Mouse (Mus musculus) heart, embryonic 11.5 days (tissue): ENCODE measurements around the gene Brd2. TPM values are rescaled to one million over a fixed set of nuclear protein-coding genes. Genes with fewer than 3 reads are reported as not detected.

Source experiments
- ATAC-seq: fragments of 200-750 bp; cut with Nextera tagmentation; replicated peaks from 2 replicates; pipeline ENCODE4 v1.8.0; 2017; ENCODE audit warnings: moderate library complexity; ENCODE audit not compliant: insufficient number of reproducible peaks, low FRiP score, low TSS enrichment
- H3K27ac ChIP-seq: fragments of 300-500 bp; sonication (generic); 2 replicates; pipeline ENCODE4 v1.5.1; 2014; ENCODE audit warnings: mild to moderate bottlenecking, low read depth, low read length
- H3K27me3 ChIP-seq: fragments of 300-500 bp; sonication (generic); 2 replicates; pipeline ENCODE4 v1.6.1; 2014; ENCODE audit warnings: mild to moderate bottlenecking, low read length, mixed read lengths; ENCODE audit not compliant: control insufficient read depth, insufficient read depth
- H3K36me3 ChIP-seq: fragments of 300-500 bp; sonication (generic); 2 replicates; pipeline ENCODE4 v1.6.1; 2014; ENCODE audit warnings: mild to moderate bottlenecking, low read length, moderate library complexity, mixed read lengths; ENCODE audit not compliant: control insufficient read depth, insufficient read depth
- H3K4me1 ChIP-seq: fragments of 300-500 bp; sonication (generic); 2 replicates; pipeline ENCODE4 v1.6.1; 2014; ENCODE audit warnings: low read length; ENCODE audit not compliant: control insufficient read depth, insufficient read depth
- H3K4me2 ChIP-seq: fragments of 300-500 bp; sonication (generic); 2 replicates; pipeline ENCODE4 v1.6.1; 2014; ENCODE audit warnings: mild to moderate bottlenecking, moderate library complexity
- H3K4me3 ChIP-seq: fragments of 300-500 bp; sonication (generic); 2 replicates; pipeline ENCODE4 v1.5.1; 2014; ENCODE audit warnings: low read depth, low read length
- H3K9ac ChIP-seq: fragments of 300-500 bp; sonication (generic); 2 replicates; pipeline ENCODE4 v1.6.1; 2014; ENCODE audit warnings: mild to moderate bottlenecking, low read depth, low read length, moderate library complexity
- H3K9me3 ChIP-seq: fragments of 300-500 bp; sonication (generic); replicated peaks from 2 replicates; pipeline ENCODE4 v1.6.1; 2016; ENCODE audit warnings: low read length; ENCODE audit not compliant: control insufficient read depth
- WGBS: fragments of 180-500 bp; shearing (Covaris S2); extraction: QIAGEN DNeasy Blood & Tissue Kit; methylation state at CpG from one replicate; pipeline ENCODE4 v1.1.7; 2014; ENCODE audit not compliant: insufficient replicate concordance; 5-methylcytosine and 5-hydroxymethylcytosine counted together
- polyA plus RNA-seq: library from polyadenylated mRNA; unstranded; fragments of >200 nt; fragmentation: Nextera tagmentation; extraction: Ambion mirVana; gene quantifications from 2 replicates; pipeline ENCODE4 v1.2.1, GENCODE M21; 2014

Brd2 gene
- polyA plus RNA-seq, 1 experiment from 2014 or later, result 105 TPM

DNA sequence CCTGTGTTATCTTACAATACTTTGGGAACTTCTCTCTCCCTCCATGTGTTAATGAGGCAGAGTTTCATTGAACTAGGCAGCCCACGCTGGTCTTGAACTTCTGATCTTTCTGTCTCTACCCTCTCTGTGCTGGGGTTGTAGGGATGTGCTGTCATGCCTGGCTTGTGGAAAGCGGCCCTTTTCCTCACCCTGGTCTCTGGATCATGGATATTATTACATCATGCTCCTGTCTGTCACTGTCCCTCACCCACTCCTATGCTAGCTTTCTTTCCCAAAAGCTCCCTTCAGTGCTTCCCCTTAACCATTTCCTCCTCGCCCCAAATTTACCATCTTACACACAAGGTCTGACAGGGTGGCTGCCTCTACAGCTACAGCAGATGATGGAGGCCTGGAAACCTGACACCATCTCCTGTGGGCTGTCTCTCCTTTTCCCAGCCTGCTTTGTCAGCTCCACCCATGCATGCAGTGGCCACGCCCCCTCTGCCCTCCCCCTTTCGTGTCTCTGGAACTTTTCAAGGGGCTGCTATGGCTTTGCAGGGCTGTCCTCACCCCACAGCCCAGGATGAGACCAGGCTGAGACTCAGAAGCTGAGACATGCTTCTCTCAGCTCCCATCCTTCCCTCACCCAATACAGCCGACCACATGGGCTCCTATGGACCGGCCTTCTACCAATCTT is 29.1 kb downstream of the Brd2 start:
- Histone ChIP-seq H3K9me3 (no peaks in the 10 kb centered on the region), H3K27ac (no peak overlapping the region), H3K4me3 (no peak overlapping the region), H3K4me2 (peak overlapping the region; percentile 31), H3K4me1 (peaks cover 4% of the 10 kb centered on the region; the same call in 1 of the 2 replicates), H3K27me3 (no peaks in the 10 kb centered on the region), H3K36me3 (no peaks in the 10 kb centered on the region), H3K9ac (no peak overlapping the region)
- WGBS, result 28% methylated on average over 7 of the region's 7 CpGs
- peak; percentile 77 for ATAC-seq

DNA sequence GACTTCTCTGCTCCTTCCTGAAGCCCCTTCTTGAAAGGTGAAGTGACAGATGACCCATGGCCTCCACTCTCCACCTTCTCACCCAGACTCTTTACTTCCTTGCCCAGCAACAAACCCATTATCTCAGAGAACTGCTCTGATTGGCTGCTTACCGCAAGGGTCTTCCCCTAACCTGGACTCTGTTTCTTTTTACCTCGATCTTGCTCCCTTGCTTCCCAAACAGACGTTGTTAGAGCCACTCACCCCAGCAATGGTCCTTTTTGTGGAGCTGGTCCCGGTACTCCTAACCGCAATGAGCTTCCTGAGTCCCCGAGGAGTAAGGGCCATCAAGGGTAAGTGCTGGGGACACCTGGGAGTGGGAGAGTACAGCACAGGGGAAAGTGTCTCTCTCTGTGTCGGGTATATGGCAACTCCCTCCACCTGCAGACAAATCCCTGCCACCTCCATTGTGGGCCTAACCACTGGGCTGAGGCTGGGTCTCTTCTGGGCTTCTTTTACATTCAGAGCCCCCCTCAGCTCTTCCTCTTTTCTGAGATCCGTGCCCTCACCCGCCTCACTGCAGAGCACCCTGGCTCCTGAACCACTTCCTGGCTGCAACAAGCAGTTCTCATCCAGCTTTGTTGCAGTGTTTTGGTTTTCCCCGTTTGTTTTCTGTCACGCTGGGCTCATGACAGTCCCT is 30.1 kb downstream of the Brd2 start, which contains the start of gene H2-Oa:
Gene H2-Oa, plus strand, starts transcription at position 144 of the 679 bp plus-strand sequence.
- Histone ChIP-seq H3K4me1 (peaks cover 4% of the 10 kb centered on the region; the same call in 1 of the 2 replicates), H3K36me3 (no peaks in the 10 kb centered on the region), H3K4me2 (no peak within 1 kb of the TSS), H3K27ac (no peak within 1 kb of the TSS), H3K27me3 (no peaks in the 10 kb centered on the region), H3K9ac (no peak within 1 kb of the TSS), H3K9me3 (no peaks in the 10 kb centered on the region), H3K4me3 (no peak within 1 kb of the TSS)
- no peak for ATAC-seq
- WGBS, result 34% methylated on average over 11 of the region's 11 CpGs

DNA sequence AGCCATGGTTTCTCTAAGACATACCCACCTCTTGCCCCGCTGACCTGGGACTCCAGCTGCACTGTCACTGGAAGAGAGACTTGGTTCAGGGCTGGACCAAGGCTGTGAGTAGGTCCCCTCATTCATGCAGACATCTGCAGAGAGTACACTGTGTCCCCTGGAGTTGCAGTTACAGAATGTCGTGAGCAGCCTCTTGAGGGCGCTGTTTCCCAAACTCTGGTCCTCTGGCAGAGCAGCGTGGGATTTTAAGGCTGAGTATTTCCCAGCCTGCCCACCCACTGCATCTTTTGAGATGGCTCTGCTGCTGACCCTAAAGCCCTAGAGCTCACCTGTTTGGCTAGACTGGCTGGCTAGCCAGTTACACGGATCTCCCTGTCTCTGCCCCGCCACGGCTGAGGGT is 31.5 kb downstream of the Brd2 start:
- H3K4me3 ChIP-seq, result no peak overlapping the region
- no peaks in the 10 kb centered on the region for H3K36me3 ChIP-seq
- H3K9me3 ChIP-seq, result no peaks in the 10 kb centered on the region
- 42% methylated on average over 7 of the region's 7 CpGs for WGBS
- no peak overlapping the region for H3K4me2 ChIP-seq
- H3K27me3 ChIP-seq, result no peaks in the 10 kb centered on the region
- no peak overlapping the region for H3K9ac ChIP-seq
- peaks cover 4% of the 10 kb centered on the region; the same call in 1 of the 2 replicates for H3K4me1 ChIP-seq
- ATAC-seq, result no peak
- H3K27ac ChIP-seq, result no peak overlapping the region

DNA sequence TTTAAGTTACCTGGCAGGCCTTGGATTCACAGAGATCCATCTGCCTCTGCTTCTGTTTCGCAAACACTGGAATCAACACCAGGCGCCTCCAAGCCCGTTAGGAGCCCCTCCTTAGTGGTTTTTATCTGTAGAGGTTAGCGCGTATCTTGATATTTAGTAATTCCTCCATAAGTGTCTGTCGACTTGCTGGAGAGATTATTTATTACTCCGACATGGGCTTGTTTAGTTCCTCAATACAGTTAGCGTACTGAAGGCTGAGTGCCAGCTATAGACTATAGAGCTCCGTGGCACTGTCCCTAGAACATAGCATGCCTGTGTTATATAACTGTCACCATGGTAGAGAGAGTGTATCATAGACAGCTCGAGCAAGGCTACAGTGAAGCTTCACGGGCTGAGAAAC is 34.3 kb downstream of the Brd2 start:
- 69% methylated on average over 11 of the region's 11 CpGs for WGBS
- H3K27me3 ChIP-seq, result peaks cover 4% of the 10 kb centered on the region; the same call in 1 of the 2 replicates
- H3K36me3 ChIP-seq, result no peaks in the 10 kb centered on the region
- H3K4me2 ChIP-seq, result no peak overlapping the region
- no peak for ATAC-seq
- no peak overlapping the region for H3K9ac ChIP-seq
- no peak overlapping the region for H3K27ac ChIP-seq
- H3K9me3 ChIP-seq, result no peaks in the 10 kb centered on the region
- H3K4me3 ChIP-seq, result no peak overlapping the region
- H3K4me1 ChIP-seq, result peaks cover 4% of the 10 kb centered on the region; the same call in 1 of the 2 replicates

GRCm38 (mm10) chr17:34087386-34087785 is 35.0 kb downstream of the Brd2 start:
- WGBS, result 53% methylated on average over 2 of the region's 2 CpGs
- H3K36me3 ChIP-seq, result no peaks in the 10 kb centered on the region
- H3K4me3 ChIP-seq, result no peak overlapping the region
- no peak overlapping the region for H3K27ac ChIP-seq
- H3K9ac ChIP-seq, result no peak overlapping the region
- no peak overlapping the region for H3K4me2 ChIP-seq
- ATAC-seq, result no peak
- H3K27me3 ChIP-seq, result peaks cover 4% of the 10 kb centered on the region; the same call in 1 of the 2 replicates
- no peaks in the 10 kb centered on the region for H3K9me3 ChIP-seq
- peaks cover 2% of the 10 kb centered on the region; the same call in 1 of the 2 replicates for H3K4me1 ChIP-seq

DNA sequence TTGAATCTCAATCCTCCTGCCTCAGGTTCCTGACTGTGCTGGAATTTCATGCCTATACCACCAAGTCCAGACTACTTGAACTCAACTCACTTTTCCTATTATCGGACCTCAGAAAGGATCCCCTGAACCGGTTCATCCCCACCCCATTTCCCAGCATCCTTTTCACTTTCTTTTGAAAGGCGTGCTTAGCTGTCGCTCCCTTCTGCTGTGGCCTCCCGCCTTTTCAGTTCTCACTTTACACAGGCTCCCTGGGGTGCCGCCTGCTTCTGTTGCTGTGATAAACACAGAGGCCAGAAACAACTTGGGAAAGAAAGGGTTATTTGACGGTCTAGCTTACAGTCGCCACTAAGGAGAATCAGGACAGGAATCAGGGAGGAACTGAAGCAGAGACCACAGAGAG is 39.3 kb downstream of the Brd2 start:
- H3K9me3 ChIP-seq, result no peaks in the 10 kb centered on the region
- H3K36me3 ChIP-seq, result no peaks in the 10 kb centered on the region
- H3K4me2 ChIP-seq, result no peak overlapping the region
- ATAC-seq, result no peak
- H3K4me1 ChIP-seq, result no peaks in the 10 kb centered on the region
- 8% methylated on average over 8 of the region's 8 CpGs for WGBS
- H3K4me3 ChIP-seq, result no peak overlapping the region
- H3K27me3 ChIP-seq, result peaks cover 7% of the 10 kb centered on the region; the same call in 1 of the 2 replicates
- H3K27ac ChIP-seq, result no peak overlapping the region
- no peak overlapping the region for H3K9ac ChIP-seq

DNA sequence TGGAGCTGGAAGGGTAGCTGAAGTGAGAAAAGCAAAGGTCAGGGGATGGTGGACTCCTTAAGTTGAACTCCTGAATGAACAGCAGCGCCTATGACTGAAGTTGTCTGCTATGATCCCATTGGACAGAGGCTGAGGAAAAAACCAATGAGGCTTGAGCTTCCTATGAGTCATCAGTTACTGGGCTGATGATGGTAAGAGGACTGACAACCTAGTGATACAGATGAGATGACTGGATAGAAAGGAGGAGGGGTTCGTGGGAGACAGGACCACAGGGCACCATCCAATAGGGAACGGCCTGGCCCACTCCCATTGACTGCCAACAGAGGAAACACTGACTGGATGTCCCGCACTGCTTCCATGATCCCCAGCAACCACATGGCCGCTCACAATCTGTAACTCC is 42.8 kb downstream of the Brd2 start:
- no peaks in the 10 kb centered on the region for H3K9me3 ChIP-seq
- no peak overlapping the region for H3K27ac ChIP-seq
- no peaks in the 10 kb centered on the region for H3K36me3 ChIP-seq
- H3K27me3 ChIP-seq, result peaks cover 24% of the 10 kb centered on the region
- ATAC-seq, result no peak
- WGBS, result 19% methylated on average over 5 of the region's 5 CpGs
- H3K4me3 ChIP-seq, result no peak overlapping the region
- no peaks in the 10 kb centered on the region for H3K4me1 ChIP-seq
- no peak overlapping the region for H3K9ac ChIP-seq
- H3K4me2 ChIP-seq, result no peak overlapping the region

DNA sequence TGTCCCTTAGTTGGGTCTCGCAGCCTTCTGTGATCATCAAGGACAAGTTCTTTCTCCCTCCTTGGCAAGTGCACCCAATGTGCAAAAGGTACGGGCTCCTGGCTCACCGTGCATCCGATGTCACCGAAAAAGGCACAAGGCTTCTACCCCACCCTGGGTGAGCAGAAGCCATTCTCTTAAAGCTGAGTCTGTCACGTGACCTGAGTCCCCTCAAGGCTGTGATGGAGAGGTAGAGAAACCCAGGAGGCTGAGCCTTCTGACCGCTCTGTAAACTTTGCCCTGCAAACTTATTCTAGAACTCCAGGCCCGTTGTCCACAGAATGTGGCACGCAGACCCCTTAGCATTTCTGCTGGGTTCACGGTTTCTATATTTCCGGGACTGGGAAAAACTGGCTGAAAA is 43.4 kb downstream of the Brd2 start:
- Histone ChIP-seq H3K4me2 (no peak overlapping the region), H3K4me3 (no peak overlapping the region), H3K4me1 (no peaks in the 10 kb centered on the region), H3K9me3 (no peaks in the 10 kb centered on the region), H3K27ac (no peak overlapping the region), H3K9ac (no peak overlapping the region), H3K27me3 (peaks cover 22% of the 10 kb centered on the region), H3K36me3 (no peaks in the 10 kb centered on the region)
- no peak for ATAC-seq
- WGBS, result 82% methylated on average over 11 of the region's 11 CpGs
